Mouse (Mus musculus) gastrocnemius, postnatal 4 days (tissue): ENCODE results near the gene Saal1. TPM values are rescaled to one million over a fixed set of nuclear protein-coding genes. Genes with fewer than 3 reads are reported as not detected.
"Not testable (repeated sequence)": the region's sequence is repeated elsewhere in the genome, so short reads cannot be mapped to it uniquely, and the experiment has no call there.

ENCODE experiments used
- DNase-seq, 2 experiments: peaks; one replicate each; pipeline ENCODE4 v3.0.0; 2021 to 2022; ENCODE audit warnings: low spot score in 2 of 2, mixed read lengths in 2 of 2
- total RNA-seq, 2 experiments: library from RNA; stranded (reverse); gene quantifications; 2 replicates each; pipeline ENCODE4 v1.2.3; 2021

The Saal1 gene
- total RNA-seq, 2 experiments from 2014 or later: 10.3 to 10.9 TPM

- DNase-seq: no peak
These were observed 9.9 kb downstream of the Saal1 start for GRCm38 (mm10) chr7:46700521-46701025.

DNA sequence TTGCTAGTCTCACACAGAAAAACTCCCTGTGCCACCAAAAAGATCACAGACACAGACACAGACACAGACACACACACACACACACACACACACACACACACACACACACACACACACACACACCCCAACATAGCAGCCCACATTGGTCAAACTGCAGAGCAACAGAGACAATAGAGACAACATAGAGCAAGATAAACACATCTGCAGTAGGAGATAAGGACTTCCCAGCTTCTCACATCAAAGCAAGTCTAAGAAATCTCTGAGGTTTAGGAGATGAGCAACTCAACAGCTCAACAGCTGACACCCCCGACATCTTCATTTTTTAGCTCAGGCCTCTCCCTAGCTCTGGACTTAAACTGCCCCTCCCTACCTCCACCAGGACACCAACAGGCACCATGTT is 13.7 kb downstream of the Saal1 start:
- DNase-seq: no peak

GRCm38 (mm10) chr7:46686827-46687226 is 23.7 kb downstream of the Saal1 start:
- no peak for DNase-seq

GRCm38 (mm10) chr7:46680732-46681131 is 29.7 kb downstream of the Saal1 start:
- no peak for DNase-seq

GRCm38 (mm10) chr7:46679044-46679443 is 31.4 kb downstream of the Saal1 start:
- DNase-seq: not testable (repeated sequence)

DNA sequence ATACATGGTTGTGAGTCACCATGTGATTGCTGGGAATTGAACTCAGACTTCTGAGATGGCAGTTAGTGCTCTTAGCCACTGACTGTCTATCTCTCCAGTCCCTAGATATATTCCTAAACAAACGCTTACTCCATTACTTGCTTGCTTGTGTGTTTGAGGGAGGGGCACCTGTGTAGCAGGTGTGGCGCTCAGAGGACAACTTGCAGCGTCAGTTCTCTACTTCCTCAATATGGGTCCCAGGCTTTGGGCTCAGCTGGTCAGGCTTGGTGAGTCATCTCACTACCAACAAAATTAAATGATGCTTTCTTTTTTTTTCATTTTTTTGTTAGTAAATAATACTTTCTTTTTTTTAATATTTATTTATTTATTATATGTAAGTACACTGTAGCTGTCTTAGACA is 32.1 kb downstream of the Saal1 start:
- DNase-seq: no peak

GRCm38 (mm10) chr7:46676808-46677360 is 33.6 kb downstream of the Saal1 start:
- no peak for DNase-seq

GRCm38 (mm10) chr7:46675886-46676285 is 34.6 kb downstream of the Saal1 start:
- DNase-seq: no peak

DNA sequence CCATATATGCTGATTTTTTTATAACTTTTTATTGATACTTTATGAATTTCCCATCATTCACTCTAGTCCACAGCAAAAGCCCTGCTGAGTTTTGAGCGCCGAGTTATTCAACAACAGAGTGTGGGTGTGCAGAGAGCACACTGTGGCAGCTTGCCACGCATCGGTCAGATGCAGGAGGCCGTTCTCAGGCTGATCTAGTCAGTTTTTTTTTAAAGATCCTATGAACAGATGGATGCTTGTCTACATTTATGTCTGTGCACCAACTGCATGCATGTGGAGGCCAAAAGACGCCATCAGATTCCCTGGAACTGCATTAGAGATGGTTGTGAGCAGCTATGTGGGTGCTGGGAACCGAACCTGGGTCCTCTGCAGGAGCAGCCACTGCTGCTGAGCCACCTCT is 35.4 kb downstream of the Saal1 start:
- no peak for DNase-seq

GRCm38 (mm10) chr7:46672160-46672672 is 38.3 kb downstream of the Saal1 start, which contains the start of gene Tph1:
TSS of gene Tph1 (minus strand) at chr7:46672537.
- no peak for DNase-seq

DNA sequence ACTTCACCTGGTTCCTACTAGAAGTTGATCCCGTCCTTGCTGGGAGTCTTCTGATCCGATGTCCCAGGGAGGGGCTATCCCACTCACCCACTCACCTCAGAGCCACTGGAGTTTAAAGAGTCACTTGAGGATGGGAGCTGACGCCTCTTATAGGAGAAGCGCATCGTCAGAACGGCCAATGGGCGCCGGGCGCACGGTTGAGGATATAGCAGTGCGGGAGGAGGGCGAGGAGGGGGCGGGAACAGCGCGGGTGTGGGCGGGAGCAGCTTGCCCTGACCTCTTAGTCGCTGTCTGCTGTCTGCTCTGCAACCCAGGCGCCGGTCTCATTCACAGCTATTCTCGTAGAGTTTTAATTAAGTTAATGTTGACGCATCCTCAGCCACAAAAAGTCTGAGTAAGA is 43.2 kb downstream of the Saal1 start:
- DNase-seq: no peak

- no peak for DNase-seq
These were observed 45.2 kb downstream of the Saal1 start for GRCm38 (mm10) chr7:46665236-46665635.

DNA sequence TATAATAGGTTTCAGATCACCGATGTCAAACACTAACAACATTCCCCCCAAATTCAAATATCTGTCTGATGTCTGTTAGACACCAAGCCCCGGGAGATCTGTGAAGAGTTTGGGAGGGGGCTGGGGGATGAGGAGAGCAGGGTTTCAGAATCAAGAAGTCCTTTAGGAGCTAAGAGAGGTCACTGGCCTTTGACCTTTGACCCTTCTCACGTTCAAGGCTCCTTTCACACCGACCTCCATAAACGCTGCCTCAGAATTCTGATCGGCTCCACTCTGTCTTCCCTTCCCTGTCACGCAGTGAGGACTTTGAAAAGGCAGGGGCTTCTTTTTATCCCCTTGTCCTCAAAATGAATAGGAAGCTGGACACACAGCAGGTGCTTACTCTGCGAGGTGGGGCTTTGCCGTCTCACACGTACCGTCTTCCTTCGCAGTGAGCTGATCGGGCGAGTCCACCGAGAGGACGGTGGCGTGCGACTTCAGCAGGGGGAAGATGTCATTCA is 48.8 kb downstream of the Saal1 start:
- DNase-seq: no peak

DNA sequence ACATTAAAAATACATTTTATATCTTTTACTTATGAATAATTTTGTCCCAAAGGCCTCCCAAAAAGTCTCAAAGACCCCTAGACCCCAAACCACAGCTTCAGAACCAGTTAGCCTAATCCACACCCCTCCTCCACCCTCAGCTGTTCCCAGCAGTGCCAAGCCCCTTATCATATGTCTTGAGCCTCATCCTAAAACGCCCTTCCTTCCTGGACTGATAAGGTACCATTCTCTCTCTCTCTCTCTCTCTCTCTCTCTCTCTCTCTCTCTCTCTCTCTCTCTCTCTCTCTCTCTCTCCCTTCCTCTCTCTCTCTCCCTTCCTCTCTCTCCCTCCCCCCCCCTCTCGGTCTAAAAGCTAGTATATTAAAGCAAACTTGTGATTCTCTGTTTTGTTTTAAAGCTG is 58.2 kb downstream of the Saal1 start:
- no peak for DNase-seq

DNA sequence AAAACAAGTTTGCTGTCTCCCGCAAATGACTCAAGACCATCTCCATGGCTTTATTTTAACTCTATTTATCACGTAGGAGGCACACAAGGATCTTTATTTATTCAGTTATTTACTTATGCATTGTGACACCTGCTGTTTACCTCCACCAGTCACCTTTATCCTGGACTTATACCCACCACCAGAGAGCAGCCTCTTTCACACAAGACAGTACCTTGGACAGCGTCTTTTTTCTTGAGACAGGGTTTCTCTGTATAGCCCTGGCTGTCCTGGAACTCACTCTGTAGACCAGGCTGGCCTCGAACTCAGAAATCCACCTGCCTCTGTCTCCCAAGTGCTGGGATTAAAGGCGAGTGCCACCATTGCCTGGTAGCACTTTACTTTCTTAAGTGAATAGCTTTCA is 60.2 kb downstream of the Saal1 start:
- not testable (repeated sequence) for DNase-seq

GRCm38 (mm10) chr7:46648431-46649140 is 61.9 kb downstream of the Saal1 start:
- DNase-seq: no peak

- DNase-seq: no peak
These were observed 67.3 kb downstream of the Saal1 start for GRCm38 (mm10) chr7:46643172-46643571.

- peak in 1 of 2 experiments; percentile 13 for DNase-seq
These were observed 70.4 kb downstream of the Saal1 start for GRCm38 (mm10) chr7:46640062-46640461.

DNA sequence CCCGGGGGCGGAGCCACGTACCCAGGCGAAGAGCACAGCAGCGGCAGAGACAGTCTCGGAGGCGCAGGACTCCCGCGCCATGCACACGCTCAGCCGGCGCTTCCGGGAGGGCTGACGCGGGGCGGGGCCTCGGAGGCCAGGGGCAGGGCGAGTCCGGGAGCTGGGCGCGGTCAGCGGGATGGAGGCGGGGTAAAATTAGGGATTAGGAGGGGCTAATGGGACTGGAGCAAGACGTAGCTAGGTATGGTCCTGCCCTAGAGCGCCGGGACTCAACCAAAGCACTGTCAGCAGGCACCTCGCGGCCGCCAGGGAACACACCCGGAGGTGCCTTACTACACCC is 70.8 kb downstream of the Saal1 start, which contains the start of gene Sergef:
Sergef (minus strand) TSS at position 116 of the 340 bp plus-strand sequence.
- DNase-seq: peak; percentile 75 to 85

DNA sequence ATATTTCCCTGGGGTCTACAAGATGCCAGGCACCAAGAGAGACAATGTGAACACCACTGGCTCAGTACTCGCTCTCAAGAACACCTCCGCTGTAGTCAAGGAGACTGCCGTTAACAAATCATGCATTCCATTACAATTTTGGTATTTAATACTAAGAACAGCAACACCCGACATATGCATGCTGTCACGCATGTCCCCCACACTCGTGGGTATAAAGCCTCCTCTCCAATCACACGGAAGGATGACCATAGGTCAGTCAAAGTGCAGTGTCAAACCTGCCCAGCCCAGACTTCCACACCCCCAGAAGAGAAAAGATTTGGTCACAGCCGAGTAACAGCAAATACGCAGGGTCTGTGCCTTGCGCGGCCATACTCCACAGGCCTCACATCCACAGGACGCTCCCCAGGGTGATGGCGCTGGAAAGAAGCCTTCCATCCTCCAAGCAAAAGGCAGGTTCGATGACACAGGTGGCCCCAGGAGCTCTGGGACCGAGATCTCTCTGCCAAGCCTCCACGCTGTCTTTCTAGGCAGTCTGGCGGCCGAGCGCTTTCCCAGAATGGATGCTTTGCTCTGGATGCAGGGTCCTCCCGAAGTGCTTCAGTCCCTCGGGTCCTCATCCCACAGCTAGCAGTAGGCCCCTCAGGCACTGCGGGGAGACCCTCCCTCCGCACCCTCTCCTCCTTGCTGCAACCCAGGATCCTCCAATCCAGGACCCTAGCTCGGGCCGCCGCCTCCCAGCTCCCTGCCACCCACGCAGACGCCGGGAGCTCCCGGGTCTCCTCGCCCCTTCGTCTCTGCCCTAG is 71.4 kb downstream of the Saal1 start:
- DNase-seq: peak in 1 of 2 experiments; percentile 11
